Mouse (Mus musculus): ENCODE measurements at regions not wholly inside any gene's neighbourhood (a gene's known extent, or its start where the extent isn't known, plus 50 kb on each side); places are given as distances from the start of the nearest gene placed in this dataset.
"Not testable (repeated sequence)": the region's sequence is repeated elsewhere in the genome, so short reads cannot be mapped to it uniquely, and the experiment has no call there.

- DNase-seq (ENCODE audit: low read depth, low spot score): no peak
These were observed 84.2 kb upstream of the Tbl1xr1 start for GRCm38 (mm10) chr3:21992203-21992602.

GRCm38 (mm10) chr3:21993961-21994360 lies 82.5 kb upstream of the Tbl1xr1 start:
- no peak for DNase-seq (ENCODE audit: low read depth, low spot score)

- DNase-seq (ENCODE audit: low read depth, low spot score): no peak
These were observed 80.7 kb upstream of the Tbl1xr1 start for GRCm38 (mm10) chr3:21995566-21996391.

GRCm38 (mm10) chr3:21997387-21997786 lies 79.1 kb upstream of the Tbl1xr1 start:
- DNase-seq (ENCODE audit: low read depth, low spot score): no peak

- DNase-seq (ENCODE audit: low read depth, low spot score): no peak
These were observed 71.0 kb upstream of the Tbl1xr1 start for GRCm38 (mm10) chr3:22005456-22005855.

- no peak for DNase-seq (ENCODE audit: low read depth, low spot score)
These were observed 70.3 kb upstream of the Tbl1xr1 start for GRCm38 (mm10) chr3:22006113-22006512.

GRCm38 (mm10) chr3:22006651-22007050 lies 69.8 kb upstream of the Tbl1xr1 start:
- DNase-seq (ENCODE audit: low read depth, low spot score): no peak

GRCm38 (mm10) chr3:22007736-22008135 lies 68.7 kb upstream of the Tbl1xr1 start:
- no peak for DNase-seq (ENCODE audit: low read depth, low spot score)

GRCm38 (mm10) chr3:22008432-22008831 lies 68.0 kb upstream of the Tbl1xr1 start:
- no peak for DNase-seq (ENCODE audit: low read depth, low spot score)

GRCm38 (mm10) chr3:22009898-22010699 lies 66.4 kb upstream of the Tbl1xr1 start:
- no peak for DNase-seq (ENCODE audit: low read depth, low spot score)

- DNase-seq (ENCODE audit: low read depth, low spot score): not testable (repeated sequence)
These were observed 65.8 kb upstream of the Tbl1xr1 start for GRCm38 (mm10) chr3:22010700-22010991.

- DNase-seq (ENCODE audit: low read depth, low spot score): no peak
These were observed 55.0 kb upstream of the Tbl1xr1 start for GRCm38 (mm10) chr3:22021360-22021935.

GRCm38 (mm10) chr3:22022418-22022817 lies 54.0 kb upstream of the Tbl1xr1 start:
- no peak for DNase-seq (ENCODE audit: low read depth, low spot score)

- no peak for DNase-seq (ENCODE audit: low read depth, low spot score)
These were observed 53.4 kb upstream of the Tbl1xr1 start for GRCm38 (mm10) chr3:22023049-22023448.

GRCm38 (mm10) chr3:22023551-22023950 lies 52.9 kb upstream of the Tbl1xr1 start:
- DNase-seq (ENCODE audit: low read depth, low spot score): no peak

GRCm38 (mm10) chr3:22024200-22024599 lies 52.3 kb upstream of the Tbl1xr1 start:
- no peak for DNase-seq (ENCODE audit: low read depth, low spot score)

GRCm38 (mm10) chr3:22025119-22025518 lies 51.3 kb upstream of the Tbl1xr1 start:
- DNase-seq (ENCODE audit: low read depth, low spot score): no peak

- DNase-seq (ENCODE audit: low read depth, low spot score): no peak
These were observed 50.8 kb upstream of the Tbl1xr1 start for GRCm38 (mm10) chr3:22025615-22026014.
